Mouse (Mus musculus) cortical plate, adult 2 months (tissue): ENCODE data around the gene Trim38. TPM values are rescaled to one million over a fixed set of nuclear protein-coding genes. Genes with fewer than 3 reads are reported as not detected.
"Not testable (repeated sequence)": the region's sequence is repeated elsewhere in the genome, so short reads cannot be mapped to it uniquely, and the experiment has no call there.

Experiments
- H3K27ac ChIP-seq: fragments of 200-500 bp; 2 replicates; pipeline ENCODE4 v1.5.1; 2012; ENCODE audit warnings: low read length, control low read depth, inconsistent platforms; ENCODE audit not compliant: insufficient read depth
- H3K4me1 ChIP-seq: fragments of 200-500 bp; 2 replicates; pipeline ENCODE4 v1.6.1; 2011; ENCODE audit warnings: low read length; ENCODE audit not compliant: control insufficient read depth, insufficient read depth
- H3K4me3 ChIP-seq: fragments of 200-500 bp; 2 replicates; pipeline ENCODE4 v1.5.1; 2011; ENCODE audit warnings: mild to moderate bottlenecking, low read length, control low read depth; ENCODE audit not compliant: insufficient read depth
- CTCF ChIP-seq: fragments of 200-500 bp; IDR thresholded peaks from 2 replicates; pipeline ENCODE4 v1.5.1; 2011; ENCODE audit warnings: mild to moderate bottlenecking, control low read depth, low read length; ENCODE audit not compliant: insufficient read depth; ENCODE audit errors: extremely low read depth
- POLR2A ChIP-seq: fragments of 200-500 bp; IDR thresholded peaks from 2 replicates; pipeline ENCODE4 v1.6.1; 2011; ENCODE audit warnings: mild to moderate bottlenecking, low read length, control low read depth; ENCODE audit not compliant: insufficient read depth; ENCODE audit errors: extremely low read depth
- polyA plus RNA-seq: library from polyadenylated mRNA; depleted of rRNA; stranded (reverse); fragments of >200 nt; gene quantifications from 2 replicates; pipeline ENCODE4 v1.2.3, GENCODE M21; 2012

Gene Trim38
- polyA plus RNA-seq, 1 experiment, result 0.21 TPM

DNA sequence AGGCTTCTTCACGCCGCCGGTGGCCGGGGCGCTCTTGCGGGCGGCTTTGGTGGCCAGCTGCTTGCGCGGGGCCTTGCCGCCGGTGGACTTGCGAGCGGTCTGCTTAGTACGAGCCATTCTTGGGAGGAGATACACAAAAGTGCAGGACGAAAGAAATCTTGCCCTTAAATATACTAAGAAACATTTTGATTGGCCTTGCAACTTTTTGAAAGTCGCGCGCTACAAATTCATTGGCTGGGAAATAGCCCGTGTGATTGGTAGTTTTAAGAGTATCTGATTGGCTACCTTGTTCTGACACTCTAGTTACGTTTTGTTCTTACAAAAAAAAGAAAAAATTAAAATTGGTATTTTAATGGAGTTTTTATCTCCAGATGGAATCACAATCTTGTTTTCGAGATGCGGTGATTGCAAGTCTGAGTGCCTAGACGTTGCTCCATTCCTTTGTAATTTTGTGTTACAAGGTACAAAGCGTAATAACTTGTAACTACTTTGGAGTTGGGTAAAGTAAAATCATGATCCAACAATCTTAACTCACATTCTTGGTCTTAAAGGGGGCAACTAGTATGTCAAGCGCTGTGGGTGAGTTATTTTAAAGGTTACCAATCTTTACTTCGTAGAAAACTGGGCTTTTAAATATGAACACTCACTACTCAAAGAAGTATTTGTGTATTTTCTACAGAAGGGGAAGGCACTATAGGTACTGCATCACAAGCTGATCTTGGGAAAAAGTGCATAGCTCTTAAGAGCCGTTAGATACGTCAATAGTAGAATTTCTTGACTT is 24.1 kb upstream of the Trim38 start, which contains the start of gene Hist1h3c:
Gene Hist1h3c (minus strand): TSS at position 222 of the 781 bp plus-strand sequence.
- Histone ChIP-seq H3K4me3 (peak within 1 kb of the TSS; percentile 30), H3K4me1 (no peaks in the 10 kb centered on the region), H3K27ac (peak within 1 kb of the TSS; percentile 88)
- TF ChIP-seq POLR2A, result no peak
- no peak for TF ChIP-seq CTCF

DNA sequence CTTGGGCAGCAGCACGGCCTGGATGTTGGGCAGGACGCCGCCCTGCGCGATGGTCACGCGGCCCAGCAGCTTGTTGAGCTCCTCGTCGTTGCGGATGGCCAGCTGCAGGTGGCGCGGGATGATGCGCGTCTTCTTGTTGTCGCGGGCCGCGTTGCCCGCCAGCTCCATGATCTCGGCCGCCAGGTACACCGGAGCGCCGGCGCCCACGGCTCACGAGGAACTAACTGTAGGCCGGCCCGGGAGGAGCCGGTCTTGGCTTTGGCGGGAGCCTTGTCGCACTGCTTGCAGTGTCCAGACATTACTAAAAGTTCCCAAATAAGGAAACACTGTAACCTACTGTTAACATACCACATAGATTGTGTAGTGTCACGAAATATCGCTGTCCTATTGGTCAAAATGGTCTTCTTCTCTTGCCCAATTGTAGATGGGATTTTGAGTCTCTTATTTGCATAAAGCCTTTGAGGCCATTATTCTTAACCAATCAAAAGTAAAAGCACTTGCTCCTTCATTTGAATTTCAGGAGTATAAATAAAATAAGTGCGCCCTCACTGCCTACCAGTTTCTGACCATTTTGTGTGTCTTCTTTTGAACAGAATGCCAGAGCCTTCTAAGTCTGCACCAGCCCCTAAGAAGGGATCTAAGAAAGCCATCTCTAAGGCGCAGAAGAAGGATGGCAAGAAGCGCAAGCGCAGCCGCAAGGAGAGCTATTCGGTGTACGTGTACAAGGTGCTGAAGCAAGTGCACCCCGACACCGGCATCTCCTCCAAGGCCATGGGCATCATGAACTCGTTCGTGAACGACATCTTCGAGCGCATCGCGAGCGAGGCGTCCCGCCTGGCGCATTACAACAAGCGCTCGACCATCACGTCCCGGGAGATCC is 23.3 kb upstream of the Trim38 start, which contains the start of gene Hist1h2bb:
Gene Hist1h2bb (plus strand): TSS at position 534 of the 880 bp plus-strand sequence.
- H3K4me3 ChIP-seq, result peak within 1 kb of the TSS; percentile 30
- H3K4me1 ChIP-seq, result not testable (repeated sequence)
- H3K27ac ChIP-seq, result peak within 1 kb of the TSS; percentile 88

DNA sequence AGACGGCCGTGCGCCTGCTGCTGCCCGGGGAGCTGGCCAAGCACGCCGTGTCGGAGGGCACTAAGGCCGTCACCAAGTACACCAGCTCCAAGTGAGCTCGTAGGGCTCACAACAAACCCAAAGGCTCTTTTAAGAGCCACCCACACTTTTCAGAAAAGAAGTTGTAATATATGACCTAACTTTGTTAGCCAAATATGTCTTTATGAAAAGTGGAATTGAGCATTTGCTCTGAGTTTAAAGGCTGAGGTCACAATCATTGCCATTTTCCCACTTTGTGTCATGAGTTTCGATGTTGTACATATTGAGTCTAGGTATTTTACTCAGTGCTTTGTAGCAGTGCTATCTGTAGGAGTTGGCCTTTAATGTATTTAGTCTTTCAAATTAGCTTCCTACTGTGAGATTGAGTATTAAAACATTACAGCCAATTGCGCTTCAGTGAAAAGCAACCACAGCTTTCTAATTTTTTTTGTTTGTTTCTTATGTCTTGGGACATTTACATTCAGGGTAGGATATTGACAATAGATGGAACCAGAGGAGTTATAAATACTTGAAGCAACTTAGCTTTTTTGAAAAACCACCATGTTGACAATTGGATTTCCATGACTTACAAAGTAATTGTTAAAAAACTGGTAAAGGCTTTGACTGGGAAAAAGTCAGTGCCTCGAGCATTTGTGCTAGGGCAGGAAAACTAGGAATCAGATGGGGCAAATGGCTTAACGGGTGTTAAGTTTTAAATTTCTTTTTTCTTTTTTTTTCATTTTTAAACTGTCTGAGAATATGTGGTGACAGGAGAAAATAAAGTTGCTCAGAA is 22.4 kb upstream of the Trim38 start:
- 0 out of 2 replicates have a peak overlapping the region, but pooled peaks have one; percentile 30 for H3K4me3 ChIP-seq
- H3K4me1 ChIP-seq, result no peaks in the 10 kb centered on the region
- H3K27ac ChIP-seq, result peak overlapping the region; percentile 44
- no peak for TF ChIP-seq CTCF
- TF ChIP-seq POLR2A, result no peak

DNA sequence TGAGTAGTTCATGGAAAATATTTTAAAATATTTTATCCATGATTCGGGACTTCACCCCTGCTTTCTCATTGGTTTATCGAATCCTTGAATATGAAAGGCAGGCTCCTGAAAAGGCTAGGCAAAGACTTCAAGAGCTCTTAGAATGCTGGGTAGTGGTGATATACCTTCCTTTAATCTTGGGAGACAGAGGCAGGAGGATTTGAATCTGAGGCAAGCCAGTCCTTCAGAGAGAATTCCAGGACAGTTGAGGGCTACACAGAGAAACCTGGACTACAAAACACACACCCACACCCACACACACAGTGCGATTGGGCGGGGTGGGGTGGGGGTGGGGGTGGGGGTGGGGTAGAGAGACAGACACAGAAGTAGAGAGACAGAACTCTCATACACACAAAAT is 21.8 kb upstream of the Trim38 start:
- TF ChIP-seq CTCF (no peak), POLR2A (no peak)
- Histone ChIP-seq H3K4me3 (no peak overlapping the region), H3K27ac (no peak overlapping the region), H3K4me1 (no peaks in the 10 kb centered on the region)

DNA sequence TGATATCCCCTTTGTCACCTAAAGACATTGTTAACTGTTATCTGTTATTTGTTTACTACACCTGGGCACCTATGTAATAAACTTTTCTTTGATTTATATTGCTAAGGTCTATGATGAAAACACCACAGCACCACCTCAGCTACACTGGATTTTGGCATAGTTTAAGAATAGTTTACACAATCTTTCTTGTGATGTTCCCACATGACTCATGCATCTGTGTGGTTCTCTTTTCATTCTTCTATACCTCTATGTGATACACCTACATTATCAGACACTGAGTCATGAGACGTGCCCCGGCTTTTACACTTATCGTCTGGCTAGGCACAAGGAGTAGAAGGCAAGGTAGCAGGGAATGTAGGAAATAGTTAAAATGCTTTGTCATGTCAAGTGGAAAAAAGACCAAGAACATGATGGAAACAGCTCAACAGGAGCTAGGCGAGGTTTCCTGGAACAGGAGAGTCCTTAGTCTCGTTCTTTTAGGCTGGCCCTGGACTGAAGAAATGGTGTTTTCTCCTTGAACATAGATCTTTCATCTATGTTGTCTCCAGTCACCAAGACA is 20.1 kb upstream of the Trim38 start:
- Histone ChIP-seq H3K4me3 (no peak overlapping the region), H3K4me1 (no peaks in the 10 kb centered on the region), H3K27ac (no peak overlapping the region)
- TF ChIP-seq CTCF (no peak), POLR2A (no peak)

DNA sequence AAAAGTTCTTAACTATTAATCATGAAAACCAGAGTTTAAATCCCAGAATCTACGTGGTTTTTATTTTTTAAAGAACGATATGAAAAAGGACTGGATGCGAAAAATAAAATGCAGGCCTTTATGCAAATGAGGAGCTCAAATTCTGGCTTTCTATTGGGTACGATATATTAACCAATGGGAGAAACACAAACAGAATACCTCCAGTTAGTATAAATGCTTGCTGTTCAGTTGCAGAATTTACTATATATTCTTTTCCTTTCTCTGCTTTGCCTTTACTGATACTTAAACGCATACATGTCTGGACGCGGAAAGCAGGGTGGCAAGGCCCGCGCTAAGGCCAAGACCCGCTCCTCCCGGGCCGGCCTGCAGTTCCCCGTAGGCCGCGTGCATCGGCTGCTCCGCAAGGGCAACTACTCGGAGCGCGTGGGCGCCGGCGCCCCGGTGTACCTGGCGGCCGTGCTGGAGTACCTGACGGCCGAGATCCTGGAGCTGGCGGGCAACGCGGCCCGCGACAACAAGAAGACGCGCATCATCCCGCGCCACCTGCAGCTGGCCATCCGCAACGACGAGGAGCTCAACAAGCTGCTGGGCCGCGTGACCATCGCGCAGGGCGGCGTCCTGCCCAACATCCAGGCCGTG is 18.8 kb upstream of the Trim38 start, which contains the start of gene Hist1h2ab:
Gene Hist1h2ab (plus strand): TSS at position 288 of the 639 bp plus-strand sequence.
- Histone ChIP-seq H3K4me3 (peak within 1 kb of the TSS; percentile 40), H3K27ac (peak within 1 kb of the TSS; percentile 98)
- peak; percentile 64; the same call in 1 of the 2 replicates for TF ChIP-seq POLR2A
- H3K4me1 ChIP-seq, result not testable (repeated sequence)

DNA sequence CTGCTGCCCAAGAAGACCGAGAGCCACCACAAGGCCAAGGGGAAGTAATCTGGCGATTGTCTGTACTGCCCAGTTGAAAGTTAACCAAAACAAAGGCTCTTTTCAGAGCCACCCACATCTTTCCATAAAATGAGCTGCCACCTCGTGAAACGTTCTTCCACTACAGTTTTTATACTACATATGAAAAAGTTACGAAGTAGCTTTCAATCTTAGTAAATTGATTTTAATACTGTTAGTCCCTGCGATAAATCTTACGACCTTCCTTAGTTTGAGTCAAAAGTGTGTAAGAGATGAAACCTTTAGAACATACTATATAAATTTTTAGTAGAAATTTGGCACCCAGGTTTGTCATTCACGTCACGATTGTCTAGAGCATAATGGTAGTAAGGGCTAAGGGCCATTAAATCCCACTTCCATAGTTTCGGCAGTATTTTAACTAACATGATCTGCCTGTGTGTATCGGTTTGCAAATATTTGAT is 18.2 kb upstream of the Trim38 start:
- TF ChIP-seq CTCF (no peak), POLR2A (no peak)
- H3K27ac ChIP-seq, result peak overlapping the region; percentile 82
- H3K4me3 ChIP-seq, result peak overlapping the region; percentile 40
- H3K4me1 ChIP-seq, result no peaks in the 10 kb centered on the region

DNA sequence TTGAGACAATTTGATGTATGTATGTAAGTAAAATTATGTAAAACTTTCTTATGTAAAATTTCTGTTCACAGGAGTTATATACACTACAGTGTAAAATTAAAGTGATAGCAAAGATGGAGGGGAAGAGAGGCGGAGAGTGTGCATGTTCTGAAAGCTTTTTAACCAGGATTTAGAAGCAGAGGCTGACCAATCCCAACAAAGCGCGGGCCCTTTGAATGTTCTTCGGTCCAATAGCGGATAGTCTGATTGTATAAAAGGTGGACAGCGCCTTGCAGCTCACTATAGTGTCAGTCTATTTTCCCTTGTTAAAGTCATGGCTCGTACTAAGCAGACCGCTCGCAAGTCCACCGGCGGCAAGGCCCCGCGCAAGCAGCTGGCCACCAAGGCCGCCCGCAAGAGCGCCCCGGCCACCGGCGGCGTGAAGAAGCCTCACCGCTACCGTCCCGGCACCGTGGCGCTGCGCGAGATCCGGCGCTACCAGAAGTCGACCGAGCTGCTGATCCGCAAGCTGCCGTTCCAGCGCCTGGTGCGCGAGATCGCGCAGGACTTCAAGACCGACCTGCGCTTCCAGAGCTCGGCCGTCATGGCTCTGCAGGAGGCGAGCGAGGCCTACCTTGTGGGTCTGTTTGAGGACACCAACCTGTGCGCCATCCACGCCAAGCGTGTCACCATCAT is 17.5 kb upstream of the Trim38 start, which contains the start of gene Hist1h3b:
Gene Hist1h3b (plus strand): TSS at position 201 of the 675 bp plus-strand sequence.
- H3K4me1 ChIP-seq, result not testable (repeated sequence)
- Histone ChIP-seq H3K4me3 (peak within 1 kb of the TSS; percentile 40), H3K27ac (peak within 1 kb of the TSS; percentile 98)
